Mouse (Mus musculus): ENCODE measurements around the gene Tas1r2.

Tas1r2 gene

GRCm38 (mm10) chr4:139705986-139706385 lies 52.6 kb downstream of the Tas1r2 start:
- no peak for DNase-seq (ENCODE audit: low spot score)

- DNase-seq (ENCODE audit: low spot score) = no peak
Observed at GRCm38 (mm10) chr4:139710467-139711334, 57.4 kb downstream of the Tas1r2 start.

- peak; percentile 45 for DNase-seq (ENCODE audit: low spot score)
Observed at GRCm38 (mm10) chr4:139715241-139715932, 62.0 kb downstream of the Tas1r2 start.

GRCm38 (mm10) chr4:139716477-139717169 lies 63.3 kb downstream of the Tas1r2 start:
- DNase-seq (ENCODE audit: low spot score) = no peak

GRCm38 (mm10) chr4:139718978-139719377 lies 65.6 kb downstream of the Tas1r2 start:
- no peak for DNase-seq (ENCODE audit: low spot score)

All from embryo, embryonic 10 days (tissue).